In the genomic region with DNA sequence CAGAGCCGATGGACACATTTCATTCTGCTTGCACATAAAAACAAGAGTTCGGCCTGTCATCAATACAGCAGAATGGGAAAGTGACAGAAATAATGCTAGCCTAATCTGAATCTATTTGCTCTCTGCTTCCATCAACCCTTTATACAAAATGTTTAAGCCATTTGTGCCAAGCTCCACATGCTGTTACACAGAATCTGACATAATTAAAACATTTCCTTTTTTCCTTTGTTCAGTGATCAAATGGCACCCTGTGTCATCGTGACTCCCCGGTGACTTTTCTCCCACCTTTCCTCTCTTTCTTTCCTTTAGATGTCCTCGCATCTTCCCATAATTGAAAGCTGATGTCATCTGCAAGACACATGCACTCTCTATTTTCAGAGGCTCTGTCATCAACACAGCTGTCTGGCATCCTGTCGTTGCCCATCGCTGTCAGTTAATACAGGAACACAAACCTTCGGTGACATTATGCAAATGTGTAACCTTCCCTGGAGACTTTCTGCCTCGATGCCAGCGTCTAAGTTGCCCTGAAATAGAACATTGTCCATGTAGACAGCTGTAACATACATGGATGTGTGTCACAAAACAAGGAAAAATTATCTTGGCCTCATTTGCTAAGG, we compare ENCODE assay signal across 17 mouse cellular contexts.
A peak's percentile ranks its signal among the peaks of the same experiment; 100 is the strongest.
DNase-seq lines count a peak whose midpoint lies in the region; ATAC-seq and TF ChIP-seq lines count a peak whose summit lies in the region.
"Had no signal": no experiment of that assay in that cellular context is flagged by ENCODE, and none has a peak within 500 bp of the region (broad histone marks: within the 10 kb centered on the region; RNA-seq: fewer than 3 reads in every experiment).

No protein-coding gene starts in this region.

- no peaks in the 10 kb centered on the region for H3K27me3 ChIP-seq in forebrain, embryonic 15.5 days
- no peaks in the 10 kb centered on the region for H3K27me3 ChIP-seq in forebrain, embryonic 10.5 days (ENCODE audit: poor library complexity, severe bottlenecking)
- H3K27me3 ChIP-seq in liver, adult 2 months (ENCODE audit: control insufficient read depth, insufficient read depth, low read length), result no peaks in the 10 kb centered on the region
- H3K27me3 ChIP-seq in liver, postnatal 0 days (ENCODE audit: insufficient read depth, low read length), result no peaks in the 10 kb centered on the region
- no peaks in the 10 kb centered on the region for H3K27me3 ChIP-seq in splenic B cell, adult 2 months (ENCODE audit: control insufficient read depth, insufficient read depth, low read length, poor library complexity, severe bottlenecking)
- no peaks in the 10 kb centered on the region for H3K27me3 ChIP-seq in heart, adult 2 months (ENCODE audit: control insufficient read depth, insufficient read depth, low read length)
- H3K27me3 ChIP-seq: neural tube, embryonic 13.5 days had no signal

- H3K4me2 ChIP-seq in forebrain, embryonic 15.5 days (replicated peaks), result no peak overlapping the region
- H3K4me2 ChIP-seq in liver, postnatal 0 days (ENCODE audit: low read depth, low read length), result no peak overlapping the region
- H3K4me2 ChIP-seq: lung, embryonic 14.5 days; neural tube, embryonic 13.5 days had no signal

- 46% methylated on average over 10 of the region's 10 CpGs for WGBS in forebrain, embryonic 15.5 days
- WGBS in forebrain, embryonic 10.5 days, result 83% methylated on average over 10 of the region's 10 CpGs
- WGBS in liver, adult 2 months, result 73% methylated on average over 10 of the region's 10 CpGs
- WGBS in liver, postnatal 0 days (ENCODE audit: insufficient replicate concordance), result 57% methylated on average over 10 of the region's 10 CpGs
- WGBS in heart, adult 2 months, result 34% methylated on average over 10 of the region's 10 CpGs

- TF ChIP-seq CTCF in liver, adult 2 months (IDR thresholded peaks at IDR 0.05; ENCODE audit: low read depth, low read length), result no peak
- no peak for TF ChIP-seq CTCF in liver, postnatal 0 days (IDR thresholded peaks at IDR 0.05; ENCODE audit: low read depth)
- TF ChIP-seq CTCF in heart, adult 2 months (IDR thresholded peaks at IDR 0.05), result no peak

- no peaks in the 10 kb centered on the region for H3K79me2 ChIP-seq in liver, adult 2 months (ENCODE audit: control insufficient read depth, insufficient read depth, low read length)
- H3K79me2 ChIP-seq in heart, adult 2 months (replicated peaks; ENCODE audit: control insufficient read depth, insufficient read depth, low read length), result no peaks in the 10 kb centered on the region

- no peak for TF ChIP-seq POLR2A in liver, adult 2 months (IDR thresholded peaks at IDR 0.05; ENCODE audit: extremely low read depth, insufficient read depth, low read length)
- TF ChIP-seq POLR2A in heart, adult 2 months (IDR thresholded peaks at IDR 0.05; ENCODE audit: insufficient read depth, low read depth, low read length), result no peak

- peak; percentile 51; the same call in 1 of the 2 replicates for ATAC-seq in forebrain, embryonic 15.5 days (replicated peaks)
- ATAC-seq in liver, postnatal 0 days, result no peak

- no peak overlapping the region for H3K9ac ChIP-seq in forebrain, embryonic 15.5 days (replicated peaks)
- no peak overlapping the region for H3K9ac ChIP-seq in liver, adult 2 months (ENCODE audit: low read depth, low read length)
- no peak overlapping the region for H3K9ac ChIP-seq in liver, postnatal 0 days (replicated peaks)
- no peak overlapping the region for H3K9ac ChIP-seq in heart, adult 2 months (ENCODE audit: low read depth, low read length)
- H3K9ac ChIP-seq: lung, embryonic 14.5 days; neural tube, embryonic 13.5 days had no signal

- H3K36me3 ChIP-seq in forebrain, embryonic 15.5 days, result no peaks in the 10 kb centered on the region
- no peaks in the 10 kb centered on the region for H3K36me3 ChIP-seq in forebrain, embryonic 10.5 days (replicated peaks)
- no peaks in the 10 kb centered on the region for H3K36me3 ChIP-seq in liver, adult 2 months (ENCODE audit: control insufficient read depth, insufficient read depth, low read length)
- H3K36me3 ChIP-seq in liver, postnatal 0 days (replicated peaks; ENCODE audit: insufficient read depth, low read length), result no peaks in the 10 kb centered on the region
- H3K36me3 ChIP-seq in splenic B cell, adult 2 months (ENCODE audit: control insufficient read depth, insufficient read depth, low read length, poor library complexity, severe bottlenecking), result no peaks in the 10 kb centered on the region
- H3K36me3 ChIP-seq in heart, adult 2 months (ENCODE audit: control insufficient read depth, insufficient read depth, low read length), result no peaks in the 10 kb centered on the region
- H3K36me3 ChIP-seq: neural tube, embryonic 13.5 days had no signal

- intact Hi-C loops in heart, adult 2 months (cut with DNase I), result no loop called here

- no peak for TF ChIP-seq EP300 in liver, postnatal 0 days (IDR thresholded peaks at IDR 0.05; ENCODE audit: low read depth)
- TF ChIP-seq EP300 in heart, adult 2 months (IDR thresholded peaks at IDR 0.05; ENCODE audit: insufficient read depth, low read depth, low read length), result no peak

- H3K4me3 ChIP-seq in forebrain, embryonic 15.5 days, result no peak overlapping the region
- no peak overlapping the region for H3K4me3 ChIP-seq in forebrain, embryonic 10.5 days
- H3K4me3 ChIP-seq in liver, adult 2 months (ENCODE audit: insufficient read depth, low read depth, low read length), result no peak overlapping the region
- H3K4me3 ChIP-seq in liver, postnatal 0 days (ENCODE audit: low read depth, low read length), result no peak overlapping the region
- no peak overlapping the region for H3K4me3 ChIP-seq in heart, adult 2 months
- H3K4me3 ChIP-seq: neural tube, embryonic 13.5 days had no signal

- no peaks in the 10 kb centered on the region; the same call in 1 of the 2 replicates for H3K4me1 ChIP-seq in forebrain, embryonic 15.5 days
- no peaks in the 10 kb centered on the region for H3K4me1 ChIP-seq in forebrain, embryonic 10.5 days
- no peaks in the 10 kb centered on the region for H3K4me1 ChIP-seq in liver, adult 2 months (ENCODE audit: control insufficient read depth, insufficient read depth, low read length)
- H3K4me1 ChIP-seq in liver, postnatal 0 days (ENCODE audit: insufficient read depth), result no peaks in the 10 kb centered on the region
- no peaks in the 10 kb centered on the region for H3K4me1 ChIP-seq in heart, adult 2 months (ENCODE audit: control insufficient read depth, insufficient read depth, low read length)

- H3K27ac ChIP-seq in forebrain, embryonic 15.5 days (replicated peaks), result 0 out of 2 replicates have a peak overlapping the region, but pooled peaks have one; percentile 3
- no peak overlapping the region for H3K27ac ChIP-seq in forebrain, embryonic 10.5 days
- peak overlapping the region; percentile 58; the same call in 1 of the 2 replicates for H3K27ac ChIP-seq in liver, adult 2 months (replicated peaks; ENCODE audit: insufficient read depth, low read depth, low read length)
- H3K27ac ChIP-seq in liver, postnatal 0 days (ENCODE audit: low read depth), result no peak overlapping the region
- H3K27ac ChIP-seq in heart, adult 2 months, result no peak overlapping the region
- H3K27ac ChIP-seq: neural tube, embryonic 13.5 days had no signal

- no peaks in the 10 kb centered on the region for H3K9me3 ChIP-seq in forebrain, embryonic 15.5 days
- H3K9me3 ChIP-seq in forebrain, embryonic 10.5 days, result no peaks in the 10 kb centered on the region
- no peaks in the 10 kb centered on the region for H3K9me3 ChIP-seq in liver, postnatal 0 days (ENCODE audit: low read length)
- H3K9me3 ChIP-seq: neural tube, embryonic 13.5 days had no signal

- no peak for DNase-seq in forebrain, embryonic 10.5 days (ENCODE audit: extremely low spot score, low spot score)
- DNase-seq in liver, adult 2 months (ENCODE audit: extremely low read depth, low read depth, low spot score), result no peak
- DNase-seq in liver, postnatal 0 days, result no peak
- DNase-seq in brain, adult 2 months (ENCODE audit: low read depth, low spot score), result peak; percentile 23
- DNase-seq in splenic B cell, adult 2 months (ENCODE audit: low read depth, low spot score), result peak; percentile 16
- DNase-seq in heart, adult 2 months, result no peak
- DNase-seq: adrenal gland, postnatal 36 days; B cell, adult 2 months; cerebellum, postnatal 10 days; gastrocnemius, postnatal 14 days; kidney, adult 8-10 months; kidney, postnatal 25 days; liver; thymus, postnatal 25 days had no signal

Comparison
In these comparisons a context has a peak if more than half of its experiments do, and no peak if none do; other contexts are left out.
1. H3K27ac ChIP-seq: peak in forebrain, embryonic 15.5 days (single experiment) and liver, adult 2 months (single experiment); none in forebrain, embryonic 10.5 days (single experiment), liver, postnatal 0 days (single experiment) and heart, adult 2 months (single experiment).
2. DNase-seq: peak in brain, adult 2 months (single experiment) and splenic B cell, adult 2 months (single experiment); none in forebrain, embryonic 10.5 days (single experiment), liver, adult 2 months (single experiment), liver, postnatal 0 days (single experiment) and heart, adult 2 months (0 of 2).